4 mouse cellular contexts compared by ENCODE assay signal in the genomic region with DNA sequence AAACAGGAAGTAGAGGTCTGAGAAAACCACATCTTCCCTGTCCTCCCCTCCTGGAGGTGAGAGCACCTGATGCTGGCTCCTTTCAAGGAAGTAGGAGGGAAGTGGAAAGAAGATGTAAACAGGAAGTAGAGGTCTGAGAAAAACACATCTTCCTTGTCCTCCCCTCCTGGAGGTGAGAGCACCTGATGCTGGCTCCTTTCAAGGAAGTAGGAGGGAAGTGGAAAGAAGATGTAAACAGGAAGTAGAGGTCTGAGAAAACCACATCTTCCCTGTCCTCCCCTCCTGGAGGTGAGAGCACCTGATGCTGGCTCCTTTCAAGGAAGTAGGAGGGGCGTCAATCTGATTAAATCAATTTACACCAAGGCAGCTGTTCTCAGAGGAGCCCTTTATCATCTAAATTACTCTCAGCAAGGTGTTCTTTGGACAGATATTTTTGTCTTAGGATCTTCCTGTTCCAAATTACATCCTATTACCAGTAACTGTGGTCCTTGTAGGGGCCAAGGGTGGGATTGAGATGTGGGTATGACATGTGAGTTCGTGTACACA. TPM values are rescaled to one million over a fixed set of nuclear protein-coding genes. Genes with fewer than 3 reads are reported as not detected.
"Had no signal": no experiment of that assay in that cellular context is flagged by ENCODE, and none has a peak within 500 bp of the region (broad histone marks: within the 10 kb centered on the region; RNA-seq: fewer than 3 reads in every experiment).

No protein-coding gene starts in this region.

RNA-seq across cellular contexts. Expression of gene Slc6a19, which starts 35.8 kb away (rescaled TPM):
- total RNA-seq: layer of hippocampus, adult 2 months; left cerebral cortex, adult 18-20 months had no signal
- polyA plus RNA-seq: limb, embryonic 10.5 days; lung, embryonic 15.5 days had no signal
